Mouse (Mus musculus) frontal cortex, postnatal 14 days (tissue): ENCODE measurements around the gene Azin2.

Experiments used
- DNase-seq, 2 experiments: peaks; one replicate each; pipeline ENCODE4 v3.0.0; 2022; ENCODE audit warnings: low spot score in 2 of 2

The Azin2 gene

GRCm38 (mm10) chr4:128977217-128977616 lies 15.0 kb upstream of the Azin2 start:
- DNase-seq: no peak

DNA sequence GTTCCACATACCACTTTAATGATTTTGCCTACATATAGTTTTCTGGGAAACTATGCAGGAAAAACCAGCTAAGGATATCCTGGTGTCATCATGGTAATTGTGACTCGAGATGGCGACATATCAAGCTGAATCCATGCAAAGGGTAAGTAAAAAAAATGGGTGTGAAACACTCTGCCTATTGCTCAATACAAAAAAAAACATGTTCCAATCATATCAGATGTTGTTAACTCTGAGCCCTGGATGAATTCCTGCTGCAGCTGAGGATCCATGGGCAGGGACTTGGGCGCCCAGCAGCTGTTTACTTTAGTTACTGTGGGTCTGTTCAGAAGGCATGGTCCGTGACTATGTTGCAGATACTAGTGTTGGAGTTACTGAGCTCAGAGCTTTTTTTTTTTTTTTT lies 14.3 kb upstream of the Azin2 start:
- no peak for DNase-seq

DNA sequence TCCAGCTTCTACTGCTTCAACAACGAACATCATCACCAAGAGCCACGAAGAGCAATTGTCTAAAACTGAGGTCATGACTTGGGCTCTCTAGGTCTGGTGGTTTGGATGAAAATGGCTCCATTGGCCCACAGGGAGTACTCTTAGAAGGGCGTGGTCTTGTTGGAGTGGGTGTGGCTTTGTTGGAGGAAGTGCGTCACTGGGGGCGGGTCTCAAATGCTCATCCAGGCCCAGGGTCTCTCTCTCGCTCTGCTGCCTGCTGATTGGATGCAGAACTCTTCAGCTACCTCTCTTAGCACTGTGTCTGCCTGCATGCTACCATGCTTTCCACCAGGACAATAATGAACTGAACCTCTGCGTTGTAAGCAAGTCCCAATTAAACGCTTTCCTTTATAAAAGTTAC lies 12.4 kb upstream of the Azin2 start:
- DNase-seq: no peak

DNA sequence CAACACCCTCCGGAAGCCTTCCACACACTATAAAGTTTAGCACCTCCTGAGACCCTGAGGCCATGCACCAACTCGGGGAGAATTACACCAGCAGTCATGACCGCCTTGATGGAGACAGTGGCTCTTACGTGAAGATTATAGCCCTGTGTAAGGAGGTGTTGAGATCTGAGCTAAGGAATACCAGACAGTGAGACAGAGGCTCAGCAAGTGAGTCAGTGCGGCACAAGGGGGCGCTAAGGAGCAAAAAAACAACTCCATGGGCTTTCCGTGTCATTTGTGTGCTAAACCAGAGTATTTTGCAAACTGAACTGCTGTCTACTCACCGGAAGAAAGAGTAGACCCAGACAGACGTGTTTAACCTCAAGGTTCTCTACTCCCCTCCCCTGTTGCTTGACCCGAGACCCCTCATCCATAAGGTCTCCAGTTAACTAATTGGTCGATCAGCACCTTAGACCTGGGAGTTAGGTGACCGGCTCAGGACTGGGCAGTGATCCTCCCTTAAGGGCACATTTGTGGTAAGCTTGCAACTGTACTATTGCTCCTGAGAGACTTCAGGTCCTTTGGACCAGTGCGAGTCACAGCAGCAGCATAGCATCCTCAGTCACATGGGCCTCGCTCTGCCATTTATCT lies 8.9 kb upstream of the Azin2 start:
- DNase-seq: peak in 1 of 2 experiments; percentile 69

DNA sequence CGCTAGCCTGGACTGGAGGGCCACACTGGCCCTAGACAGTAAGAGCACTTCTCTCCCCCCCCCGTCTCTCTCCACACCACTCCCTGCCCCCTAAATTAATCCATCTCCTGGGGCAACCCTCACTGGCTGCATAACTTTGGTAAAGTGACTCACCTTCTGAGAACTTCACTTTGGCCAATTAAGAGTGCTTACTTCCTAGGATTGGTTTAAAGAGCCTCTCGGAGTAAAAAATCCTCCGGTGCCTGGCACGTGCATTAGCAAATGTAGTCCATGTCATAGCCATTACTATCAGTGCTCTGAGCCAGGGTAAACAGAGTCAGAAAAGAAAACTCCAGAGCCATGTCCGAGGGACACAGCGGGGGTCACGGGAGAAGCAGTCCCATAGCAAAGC lies 8.2 kb upstream of the Azin2 start:
- DNase-seq: no peak

- no peak for DNase-seq
Observed at GRCm38 (mm10) chr4:128969607-128970416, 7.6 kb upstream of the Azin2 start.

- no peak for DNase-seq
Observed at GRCm38 (mm10) chr4:128969081-128969480, 6.8 kb upstream of the Azin2 start.

- no peak for DNase-seq
Observed at GRCm38 (mm10) chr4:128966751-128967150, 4.5 kb upstream of the Azin2 start.

DNA sequence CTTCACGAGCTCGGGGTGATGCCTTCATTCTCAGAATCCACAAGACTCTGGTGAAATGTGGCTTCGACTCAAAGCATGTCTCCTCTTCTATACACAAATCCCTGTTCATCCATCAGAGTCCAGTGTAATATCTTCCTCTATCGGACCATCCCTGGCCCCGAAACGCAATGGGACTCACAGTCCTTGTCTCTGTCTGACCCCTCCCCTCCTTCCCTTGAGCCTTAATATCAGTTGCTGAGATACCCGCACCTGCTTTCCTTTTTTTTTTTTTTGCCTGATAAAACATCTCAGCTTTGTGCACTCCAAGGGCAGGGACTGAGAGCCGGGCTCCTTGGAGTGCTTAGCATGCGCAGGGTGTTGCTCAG lies 666 bp upstream of the Azin2 start:
- no peak for DNase-seq

DNA sequence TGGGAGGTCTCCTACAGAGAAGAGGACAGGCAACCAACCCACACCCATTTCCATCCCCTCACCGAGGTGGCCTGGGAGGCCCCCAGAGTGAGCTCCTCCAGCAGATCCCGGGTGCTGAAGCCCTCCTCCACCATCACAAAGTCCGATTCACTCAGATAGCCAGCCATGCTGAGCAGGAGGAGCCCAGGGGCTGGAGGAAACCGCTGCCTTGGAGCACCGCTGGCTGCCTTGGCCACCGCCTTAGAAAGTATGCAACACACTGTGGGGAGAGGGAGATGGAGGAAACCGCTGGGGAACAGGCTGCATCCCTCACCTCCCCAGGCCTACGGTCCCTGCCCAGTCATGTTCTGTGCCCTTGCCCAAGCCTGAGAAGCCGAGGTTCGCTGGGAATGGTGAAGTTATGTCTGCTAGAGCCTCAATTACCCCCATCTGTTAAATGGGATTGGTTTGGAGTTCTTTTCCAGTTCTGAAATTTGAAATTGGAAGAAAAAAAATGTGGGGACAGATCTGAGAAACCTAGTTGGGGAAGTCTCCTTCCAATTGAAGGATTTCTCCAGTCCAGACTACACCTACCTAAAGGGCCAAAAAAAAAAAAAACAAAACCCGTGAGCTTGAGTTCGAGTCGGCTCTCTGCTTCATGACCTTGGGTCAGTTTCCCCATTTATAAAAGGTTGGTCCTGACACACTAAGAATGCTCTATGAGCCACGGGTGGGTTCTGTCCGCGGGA lies 777 bp downstream of the Azin2 start:
- no peak for DNase-seq

DNA sequence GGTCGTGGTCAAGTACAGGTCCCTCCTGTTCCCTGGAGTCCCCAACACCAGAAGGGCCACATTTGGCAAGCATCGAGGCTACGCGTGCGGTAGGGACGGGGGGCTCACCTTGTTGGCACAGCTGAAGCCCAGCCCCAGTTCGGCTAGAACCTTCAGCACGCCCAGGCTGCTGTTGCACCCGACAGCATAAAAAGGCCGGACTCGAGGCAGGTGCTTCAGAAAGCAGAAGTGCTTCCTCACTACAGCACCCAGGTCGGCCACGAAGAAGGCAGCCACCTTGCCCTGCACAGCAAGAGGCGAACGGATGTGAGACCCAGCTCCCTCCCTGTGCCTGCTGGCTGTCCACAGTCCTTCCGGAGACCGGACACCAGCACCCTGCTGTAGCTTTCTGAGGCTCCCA lies 2.6 kb downstream of the Azin2 start:
- no peak for DNase-seq

- DNase-seq: no peak
Observed at GRCm38 (mm10) chr4:128958849-128959248, 3.4 kb downstream of the Azin2 start.

GRCm38 (mm10) chr4:128958156-128958555 lies 4.1 kb downstream of the Azin2 start:
- DNase-seq: no peak

- no peak for DNase-seq
Observed at GRCm38 (mm10) chr4:128957155-128957911, 4.9 kb downstream of the Azin2 start.

GRCm38 (mm10) chr4:128953851-128954250 lies 8.4 kb downstream of the Azin2 start:
- no peak for DNase-seq

DNA sequence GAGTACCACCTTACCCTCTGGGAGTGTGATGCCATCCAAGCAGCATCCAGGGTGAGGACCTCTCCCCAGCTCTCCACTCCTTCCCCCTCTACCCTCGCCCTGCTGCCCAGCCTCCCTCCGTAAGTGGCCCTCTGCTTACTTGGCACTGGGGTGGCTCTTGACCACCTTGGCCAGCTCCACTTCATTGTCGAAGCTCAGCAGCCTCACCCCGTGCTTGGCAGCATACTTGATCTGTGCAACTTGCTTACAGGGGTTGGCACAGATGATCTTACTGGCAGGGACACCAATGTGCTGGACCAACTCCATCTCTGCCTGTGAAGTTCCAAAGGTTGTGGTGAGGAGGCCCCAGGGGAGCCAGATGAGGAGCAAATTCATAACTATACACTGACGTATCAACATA lies 11.8 kb downstream of the Azin2 start:
- no peak for DNase-seq

GRCm38 (mm10) chr4:128949470-128950005 lies 12.7 kb downstream of the Azin2 start:
- DNase-seq: no peak

GRCm38 (mm10) chr4:128948137-128948674 lies 14.0 kb downstream of the Azin2 start:
- DNase-seq: no peak

GRCm38 (mm10) chr4:128947326-128947933 lies 14.8 kb downstream of the Azin2 start:
- no peak for DNase-seq

DNA sequence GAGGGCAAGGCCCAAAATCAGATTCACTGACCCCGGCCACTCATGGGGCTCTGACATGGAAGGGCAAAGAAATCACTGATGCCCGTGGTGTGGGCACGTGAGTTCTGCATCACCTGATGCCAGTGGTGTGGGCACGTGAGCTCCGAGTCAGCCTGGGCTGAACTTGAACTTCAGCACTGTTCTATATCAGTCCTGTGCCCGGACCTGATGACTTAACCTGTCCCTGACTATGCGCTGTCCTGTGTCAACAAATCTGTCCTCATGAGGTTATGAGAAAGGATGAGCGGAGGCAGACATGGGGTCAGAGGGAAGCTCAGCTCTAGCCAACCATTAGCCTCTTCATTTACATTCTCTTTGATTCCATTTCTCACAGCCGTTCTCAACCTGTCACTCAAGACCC lies 15.5 kb downstream of the Azin2 start:
- no peak for DNase-seq

DNA sequence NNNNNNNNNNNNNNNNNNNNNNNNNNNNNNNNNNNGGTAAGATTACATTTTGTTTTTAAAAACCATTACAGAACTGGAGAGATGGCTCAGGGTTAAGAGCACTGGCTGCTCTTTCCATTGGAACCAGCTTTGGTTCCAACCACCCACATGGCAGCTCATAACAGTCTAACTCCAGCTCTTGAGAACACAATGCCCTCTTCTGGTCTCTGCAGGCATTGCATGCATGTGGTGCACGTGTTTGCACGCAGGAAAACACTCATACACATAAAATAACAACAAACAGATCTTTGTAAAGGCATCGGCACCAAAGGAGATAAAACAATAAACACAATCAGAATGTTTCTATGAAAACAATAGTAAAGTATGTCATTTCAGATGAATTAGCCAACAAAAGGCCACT lies 19.9 kb downstream of the Azin2 start:
- no peak for DNase-seq
